Mouse (Mus musculus): ENCODE measurements at regions not wholly inside any gene's neighbourhood (a gene's known extent, or its start where the extent isn't known, plus 50 kb on each side); places are given as distances from the start of the nearest gene placed in this dataset.

DNA sequence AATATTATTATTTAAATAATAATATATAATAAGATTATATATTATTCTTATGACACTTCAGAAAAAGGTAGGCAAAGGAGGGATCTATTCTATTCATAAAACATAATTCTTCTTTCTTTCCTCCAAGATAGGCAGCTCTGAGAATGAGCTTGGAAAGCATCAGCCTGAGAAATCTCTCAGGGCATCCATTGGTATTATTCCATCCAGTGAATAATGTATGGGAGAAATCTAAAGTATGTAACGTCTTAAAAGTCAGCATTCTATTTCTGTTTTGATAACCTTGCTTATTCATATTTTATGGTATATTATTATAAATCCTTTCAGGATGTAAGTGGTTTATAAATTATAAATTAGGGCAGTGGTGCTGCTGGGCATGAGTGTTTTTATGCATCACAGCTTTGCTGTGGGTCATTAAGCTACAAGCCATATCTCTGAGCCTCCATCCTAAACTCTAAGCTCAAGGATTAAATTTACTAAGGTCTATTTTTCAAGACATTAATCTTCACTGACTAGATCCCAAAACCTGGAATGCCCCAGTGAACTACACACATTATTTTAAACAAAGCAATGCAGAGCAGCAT is 766.9 kb upstream of the Luzp2 start:
- no peak overlapping the region for H3K9ac ChIP-seq (ENCODE audit: low read depth, low read length)
- H3K4me1 ChIP-seq (ENCODE audit: control insufficient read depth, insufficient read depth, low read length): no peaks in the 10 kb centered on the region
- H3K27me3 ChIP-seq (replicated peaks; ENCODE audit: control insufficient read depth, insufficient read depth, low read length): no peaks in the 10 kb centered on the region
- no peaks in the 10 kb centered on the region for H3K9me3 ChIP-seq (ENCODE audit: control insufficient read depth, low read length)
- H3K4me2 ChIP-seq (ENCODE audit: low read depth, low read length): no peak overlapping the region
- 73% methylated on average over 1 of the region's 1 CpGs for WGBS
- ATAC-seq: no peak
- H3K27ac ChIP-seq (ENCODE audit: low read length): no peak overlapping the region
- H3K4me3 ChIP-seq (ENCODE audit: low read length): no peak overlapping the region
- no peaks in the 10 kb centered on the region for H3K36me3 ChIP-seq (ENCODE audit: control insufficient read depth, insufficient read depth, low read length)

DNA sequence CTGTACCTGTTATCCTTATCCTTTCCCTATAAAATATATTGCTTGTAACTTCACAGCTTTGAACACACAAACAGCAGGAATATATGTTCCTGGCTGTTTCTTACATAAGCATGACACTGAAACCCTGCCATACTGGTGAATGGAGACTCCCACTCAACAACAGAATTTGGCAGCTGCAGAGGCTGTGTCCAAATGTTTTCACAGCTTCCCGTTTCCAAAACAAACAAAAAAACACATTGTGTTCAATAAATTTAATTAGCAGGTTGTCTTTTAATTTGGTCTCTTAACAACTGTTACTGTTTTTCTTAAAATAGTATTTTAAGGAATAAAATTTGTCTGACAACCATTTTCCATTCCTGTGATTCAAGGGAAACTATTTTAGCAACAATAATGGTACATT is 718.3 kb upstream of the Luzp2 start:
- WGBS: 80% methylated on average over 1 of the region's 1 CpGs
- Histone ChIP-seq H3K9me3 (ENCODE audit: control insufficient read depth, low read length) (no peaks in the 10 kb centered on the region), H3K27me3 (replicated peaks; ENCODE audit: control insufficient read depth, insufficient read depth, low read length) (no peaks in the 10 kb centered on the region), H3K36me3 (ENCODE audit: control insufficient read depth, insufficient read depth, low read length) (no peaks in the 10 kb centered on the region), H3K9ac (ENCODE audit: low read depth, low read length) (no peak overlapping the region), H3K27ac (ENCODE audit: low read length) (no peak overlapping the region), H3K4me1 (ENCODE audit: control insufficient read depth, insufficient read depth, low read length) (no peaks in the 10 kb centered on the region), H3K4me3 (ENCODE audit: low read length) (no peak overlapping the region), H3K4me2 (ENCODE audit: low read depth, low read length) (no peak overlapping the region)
- no peak for ATAC-seq

DNA sequence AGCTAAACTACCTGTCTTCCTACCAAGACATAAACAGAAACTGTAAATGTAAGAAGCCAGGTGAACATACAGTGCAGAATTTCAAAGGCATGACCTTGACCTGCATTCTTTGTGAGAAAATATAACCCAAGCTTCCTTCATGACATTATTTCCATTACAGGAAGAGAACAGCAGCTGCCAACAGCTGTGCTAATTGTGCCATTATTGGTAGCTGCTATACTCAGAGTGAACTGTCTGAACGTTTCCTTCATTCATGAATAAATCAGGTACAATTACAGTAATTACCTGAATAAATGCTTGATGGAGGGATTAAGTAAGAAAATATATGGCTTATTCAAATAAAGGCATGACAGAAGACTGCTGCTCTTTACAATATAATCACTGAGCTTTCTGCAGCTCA is 696.3 kb upstream of the Luzp2 start:
- WGBS: 50% methylated on average over 1 of the region's 1 CpGs
- Histone ChIP-seq H3K4me1 (ENCODE audit: control insufficient read depth, insufficient read depth, low read length) (no peaks in the 10 kb centered on the region), H3K27me3 (replicated peaks; ENCODE audit: control insufficient read depth, insufficient read depth, low read length) (no peaks in the 10 kb centered on the region), H3K27ac (ENCODE audit: low read length) (no peak overlapping the region), H3K9ac (ENCODE audit: low read depth, low read length) (no peak overlapping the region), H3K9me3 (ENCODE audit: control insufficient read depth, low read length) (no peaks in the 10 kb centered on the region), H3K4me3 (ENCODE audit: low read length) (no peak overlapping the region), H3K36me3 (ENCODE audit: control insufficient read depth, insufficient read depth, low read length) (no peaks in the 10 kb centered on the region), H3K4me2 (ENCODE audit: low read depth, low read length) (no peak overlapping the region)
- no peak for ATAC-seq

DNA sequence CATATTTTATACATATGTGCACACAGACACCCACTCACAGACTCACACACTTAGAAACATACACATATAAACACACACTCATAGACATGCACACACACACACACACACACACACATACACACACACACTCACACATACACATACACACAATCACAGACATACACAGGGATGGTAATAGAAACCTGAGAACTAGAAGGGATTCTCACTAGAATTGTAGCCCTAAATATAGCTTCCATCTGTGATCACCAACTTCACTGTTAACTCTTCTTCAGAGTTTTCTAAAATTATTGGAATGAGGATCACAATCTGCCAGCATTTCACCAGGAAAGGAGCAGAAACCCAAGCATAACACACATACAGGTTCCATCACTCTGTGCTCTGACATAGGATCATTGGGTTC is 684.4 kb upstream of the Luzp2 start:
- no peak overlapping the region for H3K4me3 ChIP-seq (ENCODE audit: low read length)
- no peaks in the 10 kb centered on the region for H3K9me3 ChIP-seq (ENCODE audit: control insufficient read depth, low read length)
- no peaks in the 10 kb centered on the region for H3K27me3 ChIP-seq (replicated peaks; ENCODE audit: control insufficient read depth, insufficient read depth, low read length)
- H3K4me2 ChIP-seq (ENCODE audit: low read depth, low read length): no peak overlapping the region
- H3K4me1 ChIP-seq (ENCODE audit: control insufficient read depth, insufficient read depth, low read length): no peaks in the 10 kb centered on the region
- no peaks in the 10 kb centered on the region for H3K36me3 ChIP-seq (ENCODE audit: control insufficient read depth, insufficient read depth, low read length)
- no peak for ATAC-seq
- H3K9ac ChIP-seq (ENCODE audit: low read depth, low read length): no peak overlapping the region
- H3K27ac ChIP-seq (ENCODE audit: low read length): no peak overlapping the region

DNA sequence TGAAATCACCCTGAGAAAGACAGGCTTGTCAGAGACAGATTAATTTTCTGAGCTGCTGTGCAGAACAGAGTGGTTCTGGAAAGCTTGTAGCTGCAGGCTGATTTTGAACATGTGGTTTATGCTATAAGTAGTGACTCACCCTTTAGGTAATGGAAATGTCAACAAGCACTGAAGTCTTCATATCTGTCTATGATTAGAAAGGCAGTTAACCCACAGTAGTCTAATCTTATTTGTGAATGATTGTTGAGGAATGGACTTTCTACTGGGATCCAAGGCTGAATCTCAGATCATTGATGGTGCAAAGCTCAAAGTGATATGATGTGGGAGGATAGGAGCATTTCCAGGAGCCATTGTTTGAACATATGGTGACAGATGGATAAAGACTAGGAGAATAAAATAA is 635.3 kb upstream of the Luzp2 start:
- H3K9me3 ChIP-seq (ENCODE audit: control insufficient read depth, low read length): no peaks in the 10 kb centered on the region
- H3K4me2 ChIP-seq (ENCODE audit: low read depth, low read length): no peak overlapping the region
- no peak overlapping the region for H3K4me3 ChIP-seq (ENCODE audit: low read length)
- no peak overlapping the region for H3K27ac ChIP-seq (ENCODE audit: low read length)
- no peaks in the 10 kb centered on the region for H3K36me3 ChIP-seq (ENCODE audit: control insufficient read depth, insufficient read depth, low read length)
- peak; percentile 97 for ATAC-seq
- H3K27me3 ChIP-seq (replicated peaks; ENCODE audit: control insufficient read depth, insufficient read depth, low read length): no peaks in the 10 kb centered on the region
- H3K4me1 ChIP-seq (ENCODE audit: control insufficient read depth, insufficient read depth, low read length): no peaks in the 10 kb centered on the region
- H3K9ac ChIP-seq (ENCODE audit: low read depth, low read length): no peak overlapping the region
